ENCODE assay signal across 12 mouse cellular contexts in genomic region chr11:8622668-8623067, GRCm38 (mm10). TPM values are rescaled to one million over a fixed set of nuclear protein-coding genes. Genes with fewer than 3 reads are reported as not detected.
A peak's percentile ranks its signal among the peaks of the same experiment; 100 is the strongest.
DNase-seq lines count a peak whose midpoint lies in the region; ATAC-seq and TF ChIP-seq lines count a peak whose summit lies in the region.
"Had no signal": no experiment of that assay in that cellular context is flagged by ENCODE, and none has a peak within 500 bp of the region (broad histone marks: within the 10 kb centered on the region; RNA-seq: fewer than 3 reads in every experiment).

No protein-coding gene starts in this region.

- H3K4me2 ChIP-seq in CH12.LX (ENCODE audit: insufficient read depth, low read depth, poor library complexity, severe bottlenecking), result no peak overlapping the region
- peak overlapping the region; percentile 64 for H3K4me2 ChIP-seq in embryonic facial prominence, embryonic 12.5 days (replicated peaks)
- peak overlapping the region; percentile 89 for H3K4me2 ChIP-seq in limb, embryonic 11.5 days (ENCODE audit: low read depth, severe bottlenecking)

- peak overlapping the region; percentile 70 for H3K27ac ChIP-seq in kidney, adult 2 months (ENCODE audit: insufficient read depth, low read depth, low read length)
- H3K27ac ChIP-seq in CH12.LX (ENCODE audit: insufficient read depth, low read depth), result no peak overlapping the region
- H3K27ac ChIP-seq in embryonic facial prominence, embryonic 12.5 days, result peak overlapping the region; percentile 96; the same call in 1 of the 2 replicates
- no peak overlapping the region for H3K27ac ChIP-seq in limb, embryonic 11.5 days (replicated peaks; ENCODE audit: low read depth, low read length)

- no peaks in the 10 kb centered on the region for H3K36me3 ChIP-seq in kidney, adult 2 months (ENCODE audit: control insufficient read depth, insufficient read depth, low read length)
- no peaks in the 10 kb centered on the region for H3K36me3 ChIP-seq in CH12.LX (replicated peaks in 1 of 2; ENCODE audit: control insufficient read depth in 1 of 2, insufficient read depth in 1 of 2, low read length in 1 of 2)
- H3K36me3 ChIP-seq in embryonic facial prominence, embryonic 12.5 days, result no peaks in the 10 kb centered on the region
- H3K36me3 ChIP-seq in limb, embryonic 11.5 days (ENCODE audit: control insufficient read depth, insufficient read depth, low read length), result no peaks in the 10 kb centered on the region

- no peak for TF ChIP-seq POLR2A in kidney, adult 2 months (IDR thresholded peaks at IDR 0.05; ENCODE audit: low read depth, low read length)
- TF ChIP-seq POLR2A in CH12.LX (IDR thresholded peaks at IDR 0.05; ENCODE audit: low read depth, low read length), result no peak

- H3K4me3 ChIP-seq in kidney, adult 2 months (ENCODE audit: insufficient read depth, low read depth, low read length), result peak overlapping the region; percentile 19; the same call in 1 of the 2 replicates
- H3K4me3 ChIP-seq in CH12.LX (replicated peaks in 1 of 3; ENCODE audit: low read depth in 2 of 3, low read length in 2 of 3, poor library complexity in 1 of 3), result no peak overlapping the region
- H3K4me3 ChIP-seq in embryonic facial prominence, embryonic 12.5 days, result peak overlapping the region; percentile 62
- peak overlapping the region; percentile 91 for H3K4me3 ChIP-seq in limb, embryonic 11.5 days (ENCODE audit: low read depth, low read length)

- no peak for ATAC-seq in embryonic facial prominence, embryonic 12.5 days (ENCODE audit: insufficient number of reproducible peaks, insufficient read depth, low FRiP score, low TSS enrichment)
- ATAC-seq in limb, embryonic 11.5 days (ENCODE audit: insufficient number of reproducible peaks, low FRiP score, low TSS enrichment, low read depth), result no peak

- TF ChIP-seq RAD21 in CH12.LX (IDR thresholded peaks at IDR 0.05; ENCODE audit: low read depth, low read length), result no peak

- H3K9me3 ChIP-seq in CH12.LX (replicated peaks; ENCODE audit: low read length), result peaks cover 2% of the 10 kb centered on the region
- H3K9me3 ChIP-seq in embryonic facial prominence, embryonic 12.5 days, result no peaks in the 10 kb centered on the region
- H3K9me3 ChIP-seq in limb, embryonic 11.5 days (ENCODE audit: control insufficient read depth, low read length), result no peaks in the 10 kb centered on the region

- WGBS in kidney, adult 2 months, result 50% methylated on average over 6 of the region's 6 CpGs
- WGBS in embryonic facial prominence, embryonic 12.5 days, result 20% methylated on average over 6 of the region's 6 CpGs
- 41% methylated on average over 6 of the region's 6 CpGs for WGBS in limb, embryonic 11.5 days

- in situ Hi-C loops in CH12.LX (cut with MboI; ENCODE audit: low pct_ligation_motif_present, low pct_unique_long_range_greater_than_20kb, low sequenced_read_pairs), result no loop called here

- no peak for TF ChIP-seq EP300 in CH12.LX (IDR thresholded peaks at IDR 0.05; ENCODE audit: low read length)

- no peaks in the 10 kb centered on the region for H3K27me3 ChIP-seq in kidney, adult 2 months (replicated peaks; ENCODE audit: control insufficient read depth, insufficient read depth, low read length)
- H3K27me3 ChIP-seq in CH12.LX (replicated peaks), result no peaks in the 10 kb centered on the region
- H3K27me3 ChIP-seq in embryonic facial prominence, embryonic 12.5 days, result no peaks in the 10 kb centered on the region
- no peaks in the 10 kb centered on the region for H3K27me3 ChIP-seq in limb, embryonic 11.5 days (ENCODE audit: control insufficient read depth, insufficient read depth, low read length)

- dilution Hi-C loops in CH12.LX (cut with MboI; ENCODE audit: extremely low pct_ligation_motif_present, extremely low pct_unique_long_range_greater_than_20kb, low sequenced_read_pairs), result no loop called here

- DNase-seq in kidney, adult 2 months, result no peak
- DNase-seq in kidney, postnatal 36 days, result no peak
- no peak for DNase-seq in CH12.LX (ENCODE audit: extremely low read depth)
- DNase-seq in limb, embryonic 11.5 days (ENCODE audit: low spot score), result no peak
- no peak for DNase-seq in cerebellum, postnatal 4 days (ENCODE audit: low spot score in 2 of 2)
- DNase-seq in yolk sac, embryonic 10.5 days (ENCODE audit: low spot score), result no peak
- DNase-seq in cerebellum, postnatal 10 days, result no peak
- DNase-seq: adrenal gland, postnatal 36 days; embryo, embryonic 11 days; lung, adult 2 months; thymus, postnatal 25 days had no signal

- no peak overlapping the region for H3K9ac ChIP-seq in CH12.LX (ENCODE audit: insufficient read depth, low read depth)
- peak overlapping the region; percentile 89 for H3K9ac ChIP-seq in embryonic facial prominence, embryonic 12.5 days
- peak overlapping the region; percentile 13; the same call in 1 of the 2 replicates for H3K9ac ChIP-seq in limb, embryonic 11.5 days (ENCODE audit: low read length)

- peaks cover 26% of the 10 kb centered on the region for H3K4me1 ChIP-seq in kidney, adult 2 months (ENCODE audit: control insufficient read depth, insufficient read depth, low read length)
- peaks cover 0 to 11% of the 10 kb centered on the region in 2 experiments; a peak in 1 of 4 replicates for H3K4me1 ChIP-seq in CH12.LX (ENCODE audit: control insufficient read depth in 1 of 2, insufficient read depth in 2 of 2)
- peaks cover 47% of the 10 kb centered on the region for H3K4me1 ChIP-seq in embryonic facial prominence, embryonic 12.5 days
- peaks cover 39% of the 10 kb centered on the region for H3K4me1 ChIP-seq in limb, embryonic 11.5 days (ENCODE audit: control insufficient read depth, insufficient read depth, low read length)

- H3K79me2 ChIP-seq in CH12.LX (replicated peaks; ENCODE audit: control insufficient read depth, extremely low read depth, insufficient read depth, poor library complexity, severe bottlenecking), result no peaks in the 10 kb centered on the region

- TF ChIP-seq CTCF in kidney, adult 2 months (conservative IDR thresholded peaks at IDR 0.05; ENCODE audit: insufficient read depth, insufficient read length, low read depth, low read length), result no peak
- no peak for TF ChIP-seq CTCF in CH12.LX (conservative IDR thresholded peaks at IDR 0.05 in 1 of 2, IDR thresholded peaks at IDR 0.05 in 1 of 2; ENCODE audit: low read depth in 2 of 2, low read length in 2 of 2)

TF ChIP-seq in CH12.LX, 34 proteins besides CTCF, POLR2A, EP300 and RAD21:
- TF ChIP-seq TBP (conservative IDR thresholded peaks at IDR 0.05; ENCODE audit: low read depth, low read length) (no peak), KAT2A (IDR thresholded peaks at IDR 0.05; ENCODE audit: insufficient replicate concordance, low read length) (no peak), CHD1 (IDR thresholded peaks at IDR 0.05; ENCODE audit: low read depth, low read length) (no peak), RCOR1 (conservative IDR thresholded peaks at IDR 0.05; ENCODE audit: low read depth, low read length) (no peak), BHLHE40 (IDR thresholded peaks at IDR 0.05; ENCODE audit: low read depth, low read length) (peak; percentile 64), MAX (IDR thresholded peaks at IDR 0.05; ENCODE audit: low read length) (no peak)

RNA-seq across cellular contexts. Expression of gene Tns3, which starts 41.7 kb away (rescaled TPM):
- polyA plus RNA-seq in kidney, adult 2 months (2012; rRNA removed), result 63.7 and 70.5 TPM in 2 replicates
- total RNA-seq in CH12.LX (2012; rRNA removed) (1.3 and 1.8 TPM in 2 replicates), CH12.LX (2014; rRNA removed) (0.03 TPM in 2 replicates)
- 0.31 and 0.33 TPM in 2 replicates for polyA plus RNA-seq in CH12.LX (2012; ENCODE audit: insufficient read length, low read depth)
- 33.0 and 35.5 TPM in 2 replicates for polyA plus RNA-seq in embryonic facial prominence, embryonic 12.5 days (2016; fragmentation: Nextera tagmentation; extraction: Ambion mirVana)
- polyA plus RNA-seq in limb, embryonic 11.5 days (2014; fragmentation: Nextera tagmentation; extraction: Ambion mirVana), result 26.0 and 26.7 TPM in 2 replicates

Comparison
In these comparisons a context has a peak if more than half of its experiments do, and no peak if none do; other contexts are left out.
1. H3K27ac ChIP-seq: peak in kidney, adult 2 months (single experiment) and embryonic facial prominence, embryonic 12.5 days (single experiment); none in CH12.LX (single experiment) and limb, embryonic 11.5 days (single experiment).
2. H3K4me3 ChIP-seq: peak in kidney, adult 2 months (single experiment), embryonic facial prominence, embryonic 12.5 days (single experiment) and limb, embryonic 11.5 days (single experiment); none in CH12.LX (0 of 3).
3. RNA of gene Tns3, which starts 41.7 kb away (polyA plus RNA-seq): 63.7 to 70.5 TPM in kidney, adult 2 months, 33.0 to 35.5 TPM in embryonic facial prominence, embryonic 12.5 days and 26.0 to 26.7 TPM in limb, embryonic 11.5 days; 0.31 to 0.33 TPM in CH12.LX; every median in the first group is over 10 times any median in the second.